In genomic region chr11:109610795-109611302, GRCm38 (mm10) we compare ENCODE assay signal across 8 mouse cellular contexts. TPM values are rescaled to one million over a fixed set of nuclear protein-coding genes. Genes with fewer than 3 reads are reported as not detected.
DNase-seq lines count a peak whose midpoint lies in the region; ATAC-seq and TF ChIP-seq lines count a peak whose summit lies in the region.

No protein-coding gene starts in this region.

- H3K4me1 ChIP-seq in lung, adult 2 months (ENCODE audit: control insufficient read depth, insufficient read depth, low read length), result peaks cover 7% of the 10 kb centered on the region
- H3K4me1 ChIP-seq in embryonic facial prominence, embryonic 12.5 days, result peaks cover 13% of the 10 kb centered on the region
- peaks cover 10% of the 10 kb centered on the region for H3K4me1 ChIP-seq in intestine, postnatal 0 days (replicated peaks; ENCODE audit: control insufficient read depth, insufficient read depth, low read length)
- H3K4me1 ChIP-seq in neural tube, embryonic 14.5 days (ENCODE audit: control insufficient read depth, insufficient read depth, low read length), result peaks cover 4% of the 10 kb centered on the region; the same call in 1 of the 2 replicates

- no peaks in the 10 kb centered on the region for H3K9me3 ChIP-seq in embryonic facial prominence, embryonic 12.5 days
- H3K9me3 ChIP-seq in intestine, postnatal 0 days (ENCODE audit: control insufficient read depth), result no peaks in the 10 kb centered on the region
- H3K9me3 ChIP-seq in neural tube, embryonic 14.5 days (ENCODE audit: control insufficient read depth, low read length), result no peaks in the 10 kb centered on the region

- under 1% methylated on average over 26 of the region's 26 CpGs for WGBS in lung, adult 2 months
- under 1% methylated on average over 26 of the region's 26 CpGs for WGBS in embryonic facial prominence, embryonic 12.5 days
- 0% methylated on average over 26 of the region's 26 CpGs for WGBS in intestine, postnatal 0 days
- 0% methylated on average over 25 of the region's 26 CpGs for WGBS in neural tube, embryonic 14.5 days

- H3K27ac ChIP-seq in embryonic facial prominence, embryonic 12.5 days, result peak overlapping the region; percentile 82
- H3K27ac ChIP-seq in intestine, postnatal 0 days (ENCODE audit: low read depth, low read length), result peak overlapping the region; percentile 90
- H3K27ac ChIP-seq in neural tube, embryonic 14.5 days (ENCODE audit: low read depth, low read length), result peak overlapping the region; percentile 69

- peak overlapping the region; percentile 72 for H3K9ac ChIP-seq in embryonic facial prominence, embryonic 12.5 days
- H3K9ac ChIP-seq in intestine, postnatal 0 days (ENCODE audit: low read depth, low read length), result peak overlapping the region; percentile 85
- peak overlapping the region; percentile 62 for H3K9ac ChIP-seq in neural tube, embryonic 14.5 days (replicated peaks; ENCODE audit: low read depth, low read length)

- peak overlapping the region; percentile 78 for H3K4me2 ChIP-seq in embryonic facial prominence, embryonic 12.5 days (replicated peaks)
- H3K4me2 ChIP-seq in intestine, postnatal 0 days (replicated peaks; ENCODE audit: low read depth), result peak overlapping the region; percentile 87
- H3K4me2 ChIP-seq in neural tube, embryonic 14.5 days (ENCODE audit: low read depth, low read length), result peak overlapping the region; percentile 84

- H3K27me3 ChIP-seq in embryonic facial prominence, embryonic 12.5 days, result no peaks in the 10 kb centered on the region
- no peaks in the 10 kb centered on the region for H3K27me3 ChIP-seq in intestine, postnatal 0 days (replicated peaks; ENCODE audit: control insufficient read depth, insufficient read depth, low read length)
- no peaks in the 10 kb centered on the region for H3K27me3 ChIP-seq in neural tube, embryonic 14.5 days (ENCODE audit: control insufficient read depth, insufficient read depth, low read length)

- no peak for TF ChIP-seq POLR2A in lung, adult 2 months (IDR thresholded peaks at IDR 0.05; ENCODE audit: borderline replicate concordance, extremely low read depth, low read depth, low read length)

- no peak for DNase-seq in lung, adult 2 months
- DNase-seq in lung, postnatal 36 days, result no peak
- no peak for DNase-seq in urinary bladder, postnatal 25 days (ENCODE audit: low spot score)
- DNase-seq in adrenal gland, postnatal 10 days, result no peak
- DNase-seq in layer of hippocampus, adult 8-10 months (ENCODE audit: low spot score in 2 of 2), result no peak

- H3K4me3 ChIP-seq in lung, adult 2 months (replicated peaks; ENCODE audit: extremely low read depth, low read depth, low read length), result peak overlapping the region; percentile 94
- peak overlapping the region; percentile 73 for H3K4me3 ChIP-seq in embryonic facial prominence, embryonic 12.5 days
- H3K4me3 ChIP-seq in intestine, postnatal 0 days (ENCODE audit: low read depth, low read length), result peak overlapping the region; percentile 89
- peak overlapping the region; percentile 64 for H3K4me3 ChIP-seq in neural tube, embryonic 14.5 days (ENCODE audit: low read depth, low read length)

- no peaks in the 10 kb centered on the region for H3K36me3 ChIP-seq in embryonic facial prominence, embryonic 12.5 days
- H3K36me3 ChIP-seq in intestine, postnatal 0 days (ENCODE audit: control insufficient read depth, insufficient read depth), result no peaks in the 10 kb centered on the region
- no peaks in the 10 kb centered on the region for H3K36me3 ChIP-seq in neural tube, embryonic 14.5 days (ENCODE audit: control insufficient read depth, insufficient read depth, low read length)

- TF ChIP-seq CTCF in lung, adult 2 months (IDR thresholded peaks at IDR 0.05; ENCODE audit: insufficient read depth, low read length), result no peak
- TF ChIP-seq CTCF in intestine, postnatal 0 days (IDR thresholded peaks at IDR 0.05; ENCODE audit: low read depth), result peak; percentile 58

- peak; percentile 38 for ATAC-seq in embryonic facial prominence, embryonic 12.5 days (ENCODE audit: insufficient number of reproducible peaks, insufficient read depth, low FRiP score, low TSS enrichment)
- ATAC-seq in intestine, postnatal 0 days, result peak; percentile 23
- ATAC-seq in neural tube, embryonic 14.5 days (ENCODE audit: low read depth), result no peak

RNA-seq across cellular contexts. Expression of gene Wipi1, which starts 0.9 kb away (rescaled TPM):
- 16.3 and 20.3 TPM in 2 replicates for polyA plus RNA-seq in lung, adult 2 months (2012; rRNA removed)
- polyA plus RNA-seq in embryonic facial prominence, embryonic 12.5 days (2016; fragmentation: Nextera tagmentation; extraction: Ambion mirVana), result 38.6 and 43.0 TPM in 2 replicates
- 28.2 and 30.4 TPM in 2 replicates for polyA plus RNA-seq in intestine, postnatal 0 days (2015; fragmentation: Nextera tagmentation; extraction: Ambion mirVana)
- polyA plus RNA-seq in neural tube, embryonic 14.5 days (2014; fragmentation: Nextera tagmentation; extraction: Ambion mirVana), result 9.6 and 13.2 TPM in 2 replicates
- total RNA-seq in adrenal gland, postnatal 10 days (2021), result 10 to 100 TPM; 35.0 to 44.2 TPM
- total RNA-seq in layer of hippocampus, adult 8-10 months (2022), result 10 to 100 TPM; 22.9 to 25.6 (median 23.6) TPM

RNA-seq across cellular contexts. Expression of gene Prkar1a, which starts 38.4 kb away (rescaled TPM):
- 110 and 128 TPM in 2 replicates for polyA plus RNA-seq in lung, adult 2 months (2012; rRNA removed)
- 375 and 392 TPM in 2 replicates for polyA plus RNA-seq in embryonic facial prominence, embryonic 12.5 days (2016; fragmentation: Nextera tagmentation; extraction: Ambion mirVana)
- polyA plus RNA-seq in intestine, postnatal 0 days (2015; fragmentation: Nextera tagmentation; extraction: Ambion mirVana), result 180 and 188 TPM in 2 replicates
- 506 and 594 TPM in 2 replicates for polyA plus RNA-seq in neural tube, embryonic 14.5 days (2014; fragmentation: Nextera tagmentation; extraction: Ambion mirVana)
- total RNA-seq in adrenal gland, postnatal 10 days (2021), result 100 to 1,000 TPM; 331 to 344 TPM
- 100 to 1,000 TPM; 539 to 574 (median 549) TPM for total RNA-seq in layer of hippocampus, adult 8-10 months (2022)
